20 mouse cellular contexts compared by ENCODE assay signal in the genomic region with DNA sequence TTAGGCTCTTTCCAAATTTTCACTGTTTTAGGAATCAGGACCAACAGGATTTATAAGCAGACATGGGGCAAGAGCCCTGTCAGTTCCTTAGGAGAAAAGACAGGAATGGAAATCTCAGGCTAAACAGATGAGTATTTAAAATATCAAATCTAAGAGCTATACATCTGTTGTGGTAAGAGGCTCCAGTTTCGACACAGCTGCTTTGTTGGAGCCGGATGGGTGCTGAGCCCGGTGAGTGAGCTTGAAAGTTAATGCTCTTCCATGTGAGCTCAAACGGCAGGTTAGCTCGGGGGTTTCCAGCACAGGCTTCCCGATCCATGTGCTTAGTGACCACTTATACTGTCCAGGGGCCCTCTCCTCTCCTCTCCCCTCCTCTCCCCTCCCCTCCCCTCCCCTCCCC.
A peak's percentile ranks its signal among the peaks of the same experiment; 100 is the strongest.
DNase-seq lines count a peak whose midpoint lies in the region; ATAC-seq and TF ChIP-seq lines count a peak whose summit lies in the region.
"Had no signal": no experiment of that assay in that cellular context is flagged by ENCODE, and none has a peak within 500 bp of the region (broad histone marks: within the 10 kb centered on the region; RNA-seq: fewer than 3 reads in every experiment).

No protein-coding gene starts in this region.

- H3K27me3 ChIP-seq in midbrain, embryonic 11.5 days (ENCODE audit: control insufficient read depth, insufficient read depth, low read length), result no peaks in the 10 kb centered on the region
- no peaks in the 10 kb centered on the region for H3K27me3 ChIP-seq in midbrain, postnatal 0 days (ENCODE audit: insufficient read depth, low read length)
- no peaks in the 10 kb centered on the region for H3K27me3 ChIP-seq in myocyte (ENCODE audit: control insufficient read depth, insufficient read depth, insufficient read length)
- H3K27me3 ChIP-seq: embryonic facial prominence, embryonic 12.5 days; forebrain, embryonic 13.5 days; forebrain, embryonic 15.5 days; Patski had no signal

- no peak for ATAC-seq in midbrain, embryonic 11.5 days (ENCODE audit: low FRiP score)
- ATAC-seq in midbrain, postnatal 0 days (ENCODE audit: low FRiP score), result no peak
- ATAC-seq in megakaryocyte-erythroid progenitor cell, adult 5-6 weeks (replicated peaks; ENCODE audit: low FRiP score, low TSS enrichment, poor library complexity, severe bottlenecking), result no peak
- ATAC-seq: activated CD4-positive, CD25-positive, alpha-beta regulatory T cell, adult 4 months; forebrain, embryonic 13.5 days; forebrain, embryonic 15.5 days; forebrain, postnatal 0 days; Patski had no signal

- no peak overlapping the region for H3K27ac ChIP-seq in midbrain, embryonic 11.5 days (ENCODE audit: low read depth, low read length)
- no peak overlapping the region for H3K27ac ChIP-seq in midbrain, postnatal 0 days (ENCODE audit: low read depth, low read length)
- H3K27ac ChIP-seq: embryonic facial prominence, embryonic 10.5 days; embryonic facial prominence, embryonic 12.5 days; forebrain, embryonic 13.5 days; forebrain, embryonic 15.5 days had no signal

- H3K4me1 ChIP-seq in midbrain, embryonic 11.5 days (ENCODE audit: control insufficient read depth, insufficient read depth, low read length), result no peaks in the 10 kb centered on the region
- no peaks in the 10 kb centered on the region for H3K4me1 ChIP-seq in midbrain, postnatal 0 days (ENCODE audit: insufficient read depth, low read length)
- H3K4me1 ChIP-seq: embryonic facial prominence, embryonic 10.5 days; embryonic facial prominence, embryonic 12.5 days; forebrain, embryonic 13.5 days; forebrain, embryonic 15.5 days had no signal

- no peaks in the 10 kb centered on the region for H3K79me2 ChIP-seq in myocyte (ENCODE audit: control insufficient read depth, insufficient read depth)

- DNase-seq in midbrain, embryonic 11.5 days (ENCODE audit: low spot score, missing footprints), result peak; percentile 75
- no peak for DNase-seq in midbrain, postnatal 0 days (ENCODE audit: low spot score)
- peak; percentile 22 for DNase-seq in NIH3T3 (ENCODE audit: low read depth)
- DNase-seq: adrenal gland, adult 8-10 months; adrenal gland, postnatal 14 days; adrenal gland, postnatal 36 days; cerebellum, adult 11-12 months; cerebellum, adult 2 months; cerebellum, adult 9-10 months; cerebellum, postnatal 10 days; cerebellum, postnatal 25 days; forebrain, postnatal 0 days had no signal

- H3K36me3 ChIP-seq in midbrain, embryonic 11.5 days (ENCODE audit: control insufficient read depth, insufficient read depth, low read length), result no peaks in the 10 kb centered on the region
- H3K36me3 ChIP-seq in midbrain, postnatal 0 days (ENCODE audit: insufficient read depth, low read length), result no peaks in the 10 kb centered on the region
- no peaks in the 10 kb centered on the region for H3K36me3 ChIP-seq in myocyte (ENCODE audit: control insufficient read depth, insufficient read depth)
- H3K36me3 ChIP-seq: embryonic facial prominence, embryonic 10.5 days; embryonic facial prominence, embryonic 12.5 days; forebrain, embryonic 15.5 days had no signal

- no peak overlapping the region for H3ac ChIP-seq in myocyte (ENCODE audit: control insufficient read depth, insufficient read length)

- TF ChIP-seq POLR2A in myocyte (IDR thresholded peaks at IDR 0.05; ENCODE audit: insufficient read length, low read depth), result no peak

- no peak overlapping the region for H3K9ac ChIP-seq in midbrain, embryonic 11.5 days (ENCODE audit: low read length)
- H3K9ac ChIP-seq in midbrain, postnatal 0 days (replicated peaks; ENCODE audit: low read length, poor library complexity, severe bottlenecking), result no peak overlapping the region
- H3K9ac ChIP-seq: embryonic facial prominence, embryonic 12.5 days; forebrain, embryonic 13.5 days; forebrain, embryonic 15.5 days; forebrain, postnatal 0 days had no signal

- H3K4me3 ChIP-seq in midbrain, embryonic 11.5 days (ENCODE audit: low read depth, low read length), result no peak overlapping the region
- no peak overlapping the region for H3K4me3 ChIP-seq in midbrain, postnatal 0 days (ENCODE audit: low read depth, low read length)
- H3K4me3 ChIP-seq in myocyte, result no peak overlapping the region
- H3K4me3 ChIP-seq: embryonic facial prominence, embryonic 10.5 days; embryonic facial prominence, embryonic 12.5 days; forebrain, embryonic 13.5 days; forebrain, embryonic 15.5 days had no signal

- WGBS in midbrain, embryonic 11.5 days, result 67% methylated on average over 6 of the region's 6 CpGs
- WGBS in midbrain, postnatal 0 days, result 63% methylated on average over 6 of the region's 6 CpGs

- no peak for TF ChIP-seq CTCF in midbrain, postnatal 0 days (IDR thresholded peaks at IDR 0.05)

- H3K9me3 ChIP-seq in midbrain, embryonic 11.5 days (ENCODE audit: control insufficient read depth, low read length), result no peaks in the 10 kb centered on the region
- no peaks in the 10 kb centered on the region for H3K9me3 ChIP-seq in midbrain, postnatal 0 days (ENCODE audit: low read length)
- H3K9me3 ChIP-seq: embryonic facial prominence, embryonic 10.5 days; embryonic facial prominence, embryonic 12.5 days; forebrain, embryonic 13.5 days; forebrain, embryonic 15.5 days had no signal

- no peak overlapping the region for H3K4me2 ChIP-seq in midbrain, embryonic 11.5 days
- no peak overlapping the region for H3K4me2 ChIP-seq in midbrain, postnatal 0 days (ENCODE audit: low read depth, low read length, poor library complexity, severe bottlenecking)
- no peak overlapping the region for H3K4me2 ChIP-seq in myocyte (ENCODE audit: low read depth)
- H3K4me2 ChIP-seq: embryonic facial prominence, embryonic 12.5 days; forebrain, embryonic 13.5 days; forebrain, embryonic 15.5 days had no signal

TF ChIP-seq in myocyte, 11 proteins besides CTCF, POLR2A, EP300 and RAD21:
- TF ChIP-seq MYOD1 (IDR thresholded peaks at IDR 0.05; ENCODE audit: control insufficient read depth in 1 of 3, insufficient read length in 2 of 3, low read depth in 2 of 3) (peak in 2 of 3 experiments; percentile 40 to 54), TCF12 (IDR thresholded peaks at IDR 0.05; ENCODE audit: insufficient read depth, poor library complexity, severe bottlenecking) (peak; percentile 8), TCF3 (IDR thresholded peaks at IDR 0.05; ENCODE audit: insufficient read length, low read depth) (no peak), MYOG (IDR thresholded peaks at IDR 0.05; ENCODE audit: control insufficient read depth in 1 of 3, insufficient read depth in 1 of 3, insufficient read length in 2 of 3, low read depth in 2 of 3) (peak in 2 of 3 experiments; percentile 17 to 56)
TF ChIP-seq in myocyte: peak in this region for 3.
